Mouse (Mus musculus): ENCODE results near the gene Usp34.
A peak's percentile ranks its signal among the peaks of the same experiment; 100 is the strongest.
"Not testable (repeated sequence)": the region's sequence is repeated elsewhere in the genome, so short reads cannot be mapped to it uniquely, and the experiment has no call there.

Usp34 gene

DNA sequence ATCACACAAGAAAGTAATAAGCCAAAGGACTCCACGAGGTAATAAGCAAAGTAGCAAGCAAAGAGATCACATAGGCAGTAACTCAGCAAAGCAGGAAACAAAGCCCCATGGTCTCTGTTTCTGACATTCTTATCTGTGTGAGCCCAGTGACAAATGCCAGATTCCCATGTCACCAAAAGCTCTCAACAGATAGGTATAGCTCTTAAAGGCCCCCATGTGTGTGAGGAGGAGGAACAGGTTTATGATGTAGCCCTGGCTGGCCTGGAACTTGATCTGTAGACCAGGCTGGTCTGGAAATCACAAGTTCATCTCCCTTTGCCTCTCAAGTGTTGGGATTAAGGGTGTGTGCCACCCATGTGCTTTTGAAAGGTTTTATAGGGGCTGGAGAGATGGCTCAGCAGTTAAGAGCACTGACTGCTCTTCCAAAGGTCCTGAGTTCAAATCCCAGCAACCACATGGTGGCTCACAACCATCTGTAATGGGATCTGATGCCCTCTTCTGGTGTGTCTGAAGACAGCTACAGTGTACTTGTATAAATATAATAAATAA lies 53.1 kb downstream of the Usp34 start:
- not testable (repeated sequence) for DNase-seq (ENCODE audit: low spot score)

DNA sequence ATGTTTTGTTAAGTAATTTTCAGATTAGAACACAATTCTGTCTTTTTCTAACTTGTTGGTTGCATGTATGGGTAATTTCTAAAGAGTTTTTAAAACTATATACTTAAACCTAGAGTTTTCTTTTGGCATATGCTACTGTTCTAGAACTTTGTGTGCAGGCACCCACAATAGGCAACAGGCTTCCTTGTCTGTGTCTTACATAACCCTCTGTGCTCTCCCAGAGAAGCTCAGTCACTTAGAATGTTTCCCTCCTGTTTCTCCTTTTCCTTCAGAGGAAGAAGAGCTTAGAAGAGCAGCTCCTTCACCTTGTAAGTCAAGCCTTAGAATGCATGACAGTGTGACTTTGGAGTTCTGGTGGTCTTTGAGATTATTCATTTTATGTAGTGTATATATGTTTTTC lies 55.6 kb downstream of the Usp34 start:
- DNase-seq (ENCODE audit: low spot score): no peak

DNA sequence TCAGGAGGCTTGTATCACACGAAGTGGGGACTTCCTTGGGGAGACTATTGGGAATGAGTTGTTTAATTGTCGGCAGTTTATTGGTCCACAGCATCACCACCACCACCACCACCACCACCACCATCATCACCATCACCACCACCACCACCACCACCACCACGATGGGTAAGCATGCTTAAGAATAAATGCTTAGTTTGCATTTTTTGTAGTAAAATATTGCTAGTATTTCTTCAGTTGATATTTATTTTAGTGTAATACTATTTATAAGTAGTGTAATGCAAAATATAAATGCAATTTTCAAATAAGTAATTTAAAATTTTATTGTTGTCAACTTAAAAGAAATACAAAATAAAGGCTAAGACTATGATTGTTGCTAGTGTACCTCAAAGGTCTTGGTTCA lies 57.7 kb downstream of the Usp34 start:
- DNase-seq (ENCODE audit: low spot score): no peak

DNA sequence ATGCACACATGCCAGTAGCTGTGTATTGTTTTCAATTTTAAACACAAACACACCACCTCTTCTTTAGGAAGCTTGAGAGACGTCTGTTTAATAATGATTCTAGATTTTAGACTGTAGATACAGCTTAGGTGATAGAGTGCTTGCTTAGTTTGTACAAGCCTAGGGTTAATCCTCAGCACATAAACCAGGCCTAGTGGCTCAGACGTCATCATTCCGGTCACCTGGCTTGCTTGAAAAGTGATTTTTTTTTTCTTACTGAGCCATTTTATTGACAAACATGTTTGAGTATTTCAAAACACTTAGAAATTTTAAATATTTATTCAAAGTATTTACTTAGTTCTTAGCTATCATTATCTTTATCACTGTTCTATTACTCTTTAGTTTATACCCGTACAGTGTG lies 65.3 kb downstream of the Usp34 start:
- DNase-seq (ENCODE audit: low spot score): no peak

DNA sequence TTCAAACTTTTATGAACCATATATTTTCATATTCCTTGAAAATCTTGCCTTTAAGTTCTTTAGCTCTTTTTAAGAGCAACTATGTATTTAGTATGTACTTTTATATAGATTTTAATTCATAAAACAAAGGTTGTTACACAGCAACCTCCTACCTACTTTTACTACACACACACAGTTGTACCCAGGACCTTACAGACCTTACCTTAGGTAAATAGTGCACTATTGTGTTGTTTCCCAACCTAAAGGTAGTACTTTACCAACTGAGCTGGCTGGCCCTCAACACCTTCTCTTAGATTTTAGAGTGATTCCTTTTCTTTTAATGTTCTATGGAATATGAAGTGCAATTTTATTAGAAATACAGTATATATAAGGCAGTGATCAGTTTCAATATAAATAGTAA lies 65.8 kb downstream of the Usp34 start:
- no peak for DNase-seq (ENCODE audit: low spot score)

DNA sequence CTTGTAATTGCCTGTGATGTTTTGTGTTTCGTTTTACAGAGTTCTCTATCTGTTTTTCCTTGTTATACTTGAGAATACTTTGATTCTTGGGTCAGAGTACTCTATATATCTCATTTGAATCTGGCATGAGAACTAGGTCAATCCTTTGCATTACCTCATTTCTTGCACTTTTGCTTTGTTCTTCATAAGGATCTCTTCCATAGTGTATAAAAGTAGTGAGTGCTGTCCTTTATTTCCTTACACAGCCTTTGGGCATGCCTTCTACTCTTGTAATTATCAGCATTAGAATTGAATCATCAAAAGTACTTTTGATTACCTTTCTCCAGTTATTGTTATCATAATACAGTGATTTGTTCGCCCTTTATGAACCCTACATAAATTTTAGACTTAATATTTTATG lies 73.4 kb downstream of the Usp34 start:
- DNase-seq (ENCODE audit: low spot score): no peak

DNA sequence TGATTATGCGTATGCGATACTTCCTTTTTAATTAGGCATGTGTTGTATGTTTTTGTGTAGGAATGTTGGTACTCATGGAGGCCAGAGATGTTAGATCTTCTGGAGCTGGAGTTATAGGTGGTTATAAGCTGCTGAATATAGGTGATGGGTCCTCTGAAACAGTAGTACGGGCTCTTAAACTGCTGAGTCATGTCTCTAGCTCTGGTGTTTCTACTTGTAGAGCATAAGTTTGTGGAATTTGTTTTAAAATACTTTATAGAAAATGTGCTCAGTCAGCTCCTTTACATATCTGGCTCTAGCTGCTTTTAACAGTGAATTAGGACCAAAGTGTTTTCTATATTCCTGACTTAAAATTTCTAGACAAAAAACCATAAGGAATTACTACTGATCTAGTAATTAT lies 73.9 kb downstream of the Usp34 start:
- no peak for DNase-seq (ENCODE audit: low spot score)

DNA sequence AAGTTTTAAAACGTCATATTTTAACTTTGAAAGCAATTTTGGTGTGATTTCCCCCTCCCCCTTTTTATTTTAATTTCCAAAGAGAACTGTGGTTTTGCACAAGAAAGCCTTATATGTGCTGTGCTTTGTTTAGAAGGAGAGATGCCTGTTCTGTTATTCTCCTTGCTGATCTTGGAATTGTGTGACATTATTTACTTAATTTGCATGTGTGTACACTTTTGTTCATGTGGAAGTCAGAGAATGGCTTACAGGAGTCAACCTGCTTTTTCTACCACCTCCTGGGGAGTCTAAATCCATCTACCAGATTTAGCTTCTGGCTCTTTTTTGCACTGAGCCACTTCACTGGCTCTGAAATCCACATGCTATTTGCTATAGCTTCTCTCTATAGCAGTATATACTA lies 76.1 kb downstream of the Usp34 start:
- no peak for DNase-seq (ENCODE audit: low spot score)

DNA sequence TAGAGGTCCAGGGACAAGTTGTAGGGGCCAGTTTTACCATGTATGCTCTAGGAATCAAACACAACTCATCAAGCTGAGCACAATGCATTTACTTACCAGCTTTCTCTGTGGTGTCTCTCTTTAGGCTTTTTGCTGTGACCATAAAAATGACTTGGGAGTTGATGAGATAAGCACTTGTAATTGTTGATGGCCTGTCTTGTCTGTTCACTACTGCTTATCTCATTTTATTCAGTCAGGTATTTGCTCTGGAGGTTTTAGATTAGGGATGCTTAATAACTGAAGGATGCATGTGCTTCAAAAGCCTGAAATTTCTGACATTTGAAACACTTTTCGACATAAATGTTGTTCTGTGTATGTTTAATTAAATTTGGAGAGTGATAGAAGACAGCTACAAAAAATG lies 83.0 kb downstream of the Usp34 start:
- DNase-seq (ENCODE audit: low spot score): no peak

DNA sequence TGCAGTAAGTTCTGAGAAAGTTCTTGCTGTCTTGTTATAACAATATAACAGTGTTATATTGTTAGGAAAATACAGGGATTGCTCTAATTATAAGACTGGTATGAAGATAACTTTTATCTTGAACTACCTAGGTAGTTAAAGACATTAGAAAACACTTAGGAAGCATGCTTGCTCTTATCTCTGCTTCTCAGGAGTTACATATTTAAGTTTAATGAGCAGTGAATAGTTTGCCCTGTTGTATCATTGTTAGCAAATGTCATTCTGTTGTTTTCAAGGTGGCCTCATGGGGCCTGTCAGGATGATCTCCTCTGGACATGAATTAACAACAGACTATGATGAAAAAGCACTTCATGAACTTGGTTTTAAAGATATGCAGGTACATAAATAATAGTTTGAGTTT lies 85.9 kb downstream of the Usp34 start:
- no peak for DNase-seq (ENCODE audit: low spot score)

DNA sequence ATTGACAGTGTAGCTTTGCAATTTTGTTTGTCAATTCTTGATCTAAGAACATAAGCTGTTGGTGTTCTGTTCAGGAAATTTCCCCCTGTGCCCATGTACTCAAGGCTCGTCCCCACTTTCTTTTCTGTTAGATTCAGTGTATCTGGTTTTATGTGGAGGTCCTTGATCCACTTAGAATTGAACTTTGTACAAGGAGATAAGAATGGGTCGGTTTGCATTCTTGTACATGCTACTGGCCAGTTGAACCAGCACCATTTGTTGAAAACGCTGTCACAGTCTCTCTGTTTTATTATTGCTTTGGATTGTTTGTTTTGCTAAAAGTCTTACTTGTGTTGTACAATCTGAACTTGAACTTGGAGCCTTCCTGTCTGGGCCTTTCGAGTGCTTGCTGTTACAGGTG lies 89.9 kb downstream of the Usp34 start:
- no peak for DNase-seq (ENCODE audit: low spot score)

DNA sequence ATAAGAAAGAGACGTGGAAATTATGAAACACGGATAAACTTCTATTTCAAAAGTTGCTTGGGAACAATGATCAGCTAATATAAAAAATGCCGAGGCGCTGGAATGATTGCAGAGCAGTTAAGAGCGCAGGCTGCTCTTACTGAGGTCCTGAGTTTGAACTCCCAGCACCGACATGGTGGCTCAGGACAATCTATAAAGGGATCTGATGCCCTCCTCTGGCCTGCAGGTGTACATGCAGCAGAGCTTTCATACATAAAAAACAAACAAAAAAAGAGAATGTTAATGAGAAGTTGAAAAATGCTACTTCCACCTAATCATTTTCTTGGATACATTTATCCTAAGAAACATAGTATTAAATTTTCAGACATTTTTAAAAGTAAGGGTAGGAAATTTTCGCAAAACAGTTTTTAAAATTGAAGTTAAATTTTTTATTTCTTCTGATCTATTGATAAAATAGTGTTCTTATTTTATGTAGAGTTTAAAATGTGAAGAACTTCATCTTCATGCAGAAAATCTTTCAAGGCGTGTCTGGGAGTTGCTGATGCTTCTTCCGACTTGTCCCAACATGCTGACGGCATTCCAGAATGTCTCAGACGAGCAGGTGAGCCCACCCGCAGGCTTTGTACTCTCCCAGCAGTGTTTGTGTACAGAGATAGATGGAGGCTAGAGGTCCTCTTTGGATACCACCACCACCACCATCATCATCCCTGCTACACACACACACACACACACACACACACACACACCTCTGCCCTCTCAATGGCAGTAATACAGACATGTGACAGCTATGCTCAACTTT lies 94.5 kb downstream of the Usp34 start:
- DNase-seq (ENCODE audit: low spot score): peak; percentile 21

DNA sequence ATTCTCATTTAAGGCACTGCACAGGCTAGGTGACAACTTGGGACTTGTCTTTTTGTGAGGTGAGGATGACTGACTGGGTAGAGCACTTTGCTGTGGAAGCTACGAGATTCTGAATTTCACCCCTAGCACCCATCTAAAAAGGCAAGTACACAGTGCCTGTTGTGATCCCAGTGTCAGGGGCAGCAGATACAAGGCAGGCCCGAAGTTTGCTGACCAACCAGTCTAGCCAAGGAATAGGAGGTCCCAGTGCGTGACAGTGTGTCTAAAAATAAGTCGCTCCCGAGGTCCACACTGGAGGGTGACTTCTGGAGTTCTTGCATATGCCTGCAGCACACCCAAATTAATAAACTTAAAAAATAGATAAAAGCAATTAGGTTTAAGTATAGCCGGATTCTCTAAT lies 121.6 kb downstream of the Usp34 start:
- no peak for DNase-seq (ENCODE audit: low spot score)

DNA sequence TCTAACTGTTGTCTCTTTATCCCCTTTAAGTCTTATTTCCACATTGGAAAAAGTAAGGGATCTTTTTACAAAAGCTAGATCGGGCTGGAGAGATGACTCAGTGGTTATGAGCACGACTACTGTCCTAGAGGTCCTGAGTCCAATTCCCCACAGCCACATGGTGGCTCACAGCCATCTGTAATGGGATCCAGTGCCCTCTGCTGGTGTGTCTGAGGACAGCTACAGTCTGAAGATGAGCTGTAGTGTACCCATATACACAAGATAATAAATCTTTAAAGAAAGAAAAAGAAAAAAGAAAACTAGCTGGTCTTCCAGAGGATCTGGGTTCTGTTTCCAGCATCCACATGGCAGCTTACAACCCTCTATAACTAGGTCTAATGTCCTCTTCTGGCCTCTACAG lies 123.3 kb downstream of the Usp34 start:
- no peak for DNase-seq (ENCODE audit: low spot score)

DNA sequence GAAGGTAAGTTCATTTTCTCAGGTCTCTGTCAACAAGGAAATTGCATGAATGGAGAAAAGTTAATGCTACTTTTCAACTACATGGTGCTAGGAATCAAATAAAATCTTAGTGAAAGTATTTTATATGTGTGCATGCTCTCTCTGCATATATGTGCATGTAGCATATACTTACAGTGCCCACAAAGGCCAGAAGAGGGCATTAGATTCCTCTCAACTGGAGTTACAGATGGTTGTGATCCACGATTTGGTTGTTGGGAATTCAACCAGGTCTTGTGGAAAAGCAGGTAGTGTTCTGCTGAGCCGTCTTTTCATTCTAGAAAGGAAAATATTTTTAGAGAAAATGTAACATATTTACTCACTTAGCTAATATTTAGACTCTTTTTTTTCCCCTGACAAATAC lies 129.4 kb downstream of the Usp34 start:
- DNase-seq (ENCODE audit: low spot score): no peak

DNA sequence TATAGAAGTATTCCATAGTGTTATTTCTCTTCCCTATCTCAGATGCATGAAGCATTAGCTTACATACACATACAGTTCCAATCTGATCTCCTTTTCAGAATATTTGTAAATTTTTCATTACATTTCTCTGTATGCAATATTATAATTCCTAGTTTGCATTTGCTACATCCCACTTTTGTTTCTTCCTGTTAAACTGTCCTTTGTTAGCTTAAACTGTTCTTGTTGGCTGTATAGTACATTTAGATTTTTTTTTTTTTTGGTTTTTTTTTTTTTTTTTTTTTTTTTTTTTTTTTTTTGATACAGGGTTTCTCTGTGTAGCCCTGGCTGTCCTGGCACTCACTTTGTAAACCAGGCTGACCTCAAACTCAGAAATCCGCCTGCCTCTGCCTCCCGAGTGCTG lies 159.2 kb downstream of the Usp34 start:
- DNase-seq (ENCODE audit: low spot score): not testable (repeated sequence)

DNA sequence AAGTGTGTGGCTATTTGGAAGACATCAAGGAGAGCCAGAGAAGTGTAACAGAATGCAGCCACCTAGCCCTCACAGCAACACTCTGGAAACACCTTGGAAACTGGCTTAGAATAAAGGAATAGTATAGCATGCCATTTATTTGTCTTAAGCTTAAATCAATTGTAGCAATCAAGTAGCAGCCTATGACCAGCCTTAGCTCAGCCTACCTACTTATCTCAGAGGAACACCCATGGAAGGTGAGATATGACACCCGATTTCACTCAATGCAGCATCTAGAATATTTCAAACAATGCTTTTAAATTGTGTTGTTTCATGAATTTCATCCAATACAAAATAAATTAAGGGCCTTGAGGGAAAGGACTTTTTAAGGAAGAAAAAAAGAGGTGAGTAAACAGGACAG lies 183.3 kb downstream of the Usp34 start:
- no peak for DNase-seq (ENCODE audit: low spot score)

DNA sequence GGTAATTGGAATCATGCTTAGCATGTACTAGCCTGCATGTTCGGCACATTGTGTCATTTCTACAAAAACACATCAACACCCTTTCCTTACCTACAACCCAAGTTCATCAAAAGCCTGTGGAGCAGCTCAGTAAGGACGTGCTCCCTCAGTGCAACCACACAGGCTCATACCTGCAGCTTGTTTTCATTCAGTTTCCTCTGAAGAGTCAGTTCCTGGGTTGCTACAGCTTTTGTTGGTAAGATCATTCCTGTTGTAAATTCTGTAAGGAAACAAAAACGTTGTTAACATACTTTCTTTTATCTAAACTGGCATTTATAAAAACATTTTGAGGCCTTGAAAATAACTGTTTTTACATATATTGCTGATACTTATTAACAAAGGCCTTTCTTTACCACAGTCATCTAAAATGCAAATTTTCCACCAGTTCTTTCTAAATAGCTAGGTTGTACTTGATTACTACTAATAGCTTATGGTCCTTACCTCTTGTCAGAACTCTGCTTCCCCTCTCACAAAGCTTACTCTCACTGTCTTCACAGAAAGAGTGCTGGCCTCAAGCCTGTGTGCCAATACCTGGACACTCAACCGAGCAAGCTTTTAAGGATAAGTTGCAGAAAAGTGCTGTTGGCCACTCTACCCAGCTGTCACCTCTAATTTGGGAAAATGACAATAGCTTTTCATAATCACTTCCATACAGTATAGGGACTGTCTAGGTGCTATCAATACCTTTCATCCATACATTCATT lies 185.5 kb downstream of the Usp34 start:
- no peak for DNase-seq (ENCODE audit: low spot score)

DNA sequence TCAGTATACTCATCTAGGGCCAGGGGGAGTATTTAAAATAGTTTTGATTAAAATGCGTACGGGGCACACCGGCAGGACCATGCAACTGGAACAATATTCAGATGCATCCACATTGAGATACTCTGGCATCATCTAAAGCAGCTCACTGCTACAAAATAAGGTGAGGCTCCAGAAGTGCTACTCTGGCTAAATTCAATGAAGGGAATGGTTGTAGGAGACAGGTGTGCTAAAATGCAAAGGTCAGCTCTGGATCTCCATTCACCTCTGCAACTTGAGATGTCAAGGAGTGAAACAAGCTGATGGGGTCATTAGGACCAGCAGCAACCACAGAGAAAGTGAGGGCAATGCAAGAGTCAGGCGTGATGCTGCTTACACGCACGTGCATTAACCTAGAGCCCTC lies 188.5 kb downstream of the Usp34 start:
- no peak for DNase-seq (ENCODE audit: low spot score)

DNA sequence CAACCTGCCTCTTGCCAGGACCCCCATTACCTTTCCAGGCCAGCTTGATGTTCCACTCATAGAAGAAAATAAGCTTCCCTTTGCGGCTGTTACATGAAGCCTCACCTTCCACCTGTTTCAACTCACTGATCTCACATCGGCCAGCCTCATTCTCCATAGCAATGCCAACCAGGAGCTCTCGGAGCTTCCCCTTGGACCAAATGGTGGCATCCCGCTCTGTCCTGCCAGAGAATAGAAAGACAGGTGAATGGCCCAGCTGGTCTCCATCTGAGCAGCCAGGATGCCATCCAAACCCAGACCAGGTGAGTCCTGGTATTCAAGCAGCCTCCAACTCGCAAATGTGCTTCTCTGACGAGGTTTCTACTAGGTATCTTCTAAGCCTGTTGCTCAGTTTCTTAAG lies 190.0 kb downstream of the Usp34 start:
- DNase-seq (ENCODE audit: low spot score): no peak

DNA sequence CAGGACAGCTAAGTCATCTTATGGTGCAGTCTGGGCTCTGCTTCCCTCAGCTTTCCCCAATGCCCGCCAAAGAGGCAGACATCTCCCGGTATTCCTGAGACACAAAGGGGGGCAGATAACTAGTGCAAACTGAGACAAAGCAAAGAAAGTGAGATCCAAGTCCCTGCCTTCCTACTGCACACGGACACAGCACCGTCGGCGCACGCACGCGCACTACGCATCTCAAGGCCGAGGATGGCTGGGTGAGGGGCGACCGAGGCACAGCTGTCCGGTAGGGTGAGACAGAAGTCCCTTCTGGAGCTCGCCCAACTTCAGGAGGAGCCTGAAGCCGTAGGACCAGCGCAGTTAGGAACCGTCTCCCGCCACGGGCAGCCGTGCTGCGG lies 190.6 kb downstream of the Usp34 start:
- peak; percentile 80 for DNase-seq (ENCODE audit: low spot score)

DNA sequence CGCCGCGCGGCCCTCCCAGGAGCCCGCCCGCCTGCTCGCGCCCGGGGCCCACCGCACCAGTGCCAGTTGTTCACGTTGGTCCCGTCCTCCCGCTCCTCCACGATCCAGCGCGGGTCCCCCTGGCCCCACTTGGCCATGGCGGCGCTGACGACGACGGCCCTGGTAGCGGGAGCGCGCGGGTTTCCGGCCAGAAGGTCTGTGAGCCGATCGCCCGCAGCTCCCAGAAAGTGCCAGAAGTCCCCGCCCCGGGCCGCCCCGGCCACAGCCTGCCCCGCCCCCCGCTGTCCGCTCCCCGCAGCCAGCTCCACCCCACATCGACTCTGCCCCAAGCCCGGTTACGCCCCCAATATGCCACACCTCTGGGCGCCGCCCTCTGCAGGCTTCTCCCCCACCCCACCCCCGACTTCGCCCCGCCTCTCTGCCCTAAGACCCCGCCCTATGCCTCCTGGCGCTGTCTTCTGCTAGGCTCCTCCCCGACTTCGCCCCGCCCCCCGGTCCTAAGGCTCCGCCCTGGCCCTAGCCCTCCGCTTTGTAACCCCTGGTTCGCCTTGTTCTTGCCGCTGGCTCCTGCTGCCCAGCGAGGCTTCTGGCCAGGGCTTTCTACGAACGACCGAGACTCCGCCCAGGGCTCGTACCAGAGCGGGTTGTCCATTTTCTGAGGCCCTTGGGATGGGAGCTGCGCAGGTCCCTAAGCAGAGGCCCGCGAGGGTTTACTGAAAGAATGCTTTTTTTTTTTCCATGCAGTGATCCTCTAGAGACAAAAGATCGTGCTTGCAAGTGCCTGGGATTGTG lies 191.2 kb downstream of the Usp34 start, which contains the start of gene Ahsa2:
Gene Ahsa2 (minus strand): TSS at position 313 of the 792 bp plus-strand sequence.
- peak; percentile 96 for DNase-seq (ENCODE audit: low spot score)

DNA sequence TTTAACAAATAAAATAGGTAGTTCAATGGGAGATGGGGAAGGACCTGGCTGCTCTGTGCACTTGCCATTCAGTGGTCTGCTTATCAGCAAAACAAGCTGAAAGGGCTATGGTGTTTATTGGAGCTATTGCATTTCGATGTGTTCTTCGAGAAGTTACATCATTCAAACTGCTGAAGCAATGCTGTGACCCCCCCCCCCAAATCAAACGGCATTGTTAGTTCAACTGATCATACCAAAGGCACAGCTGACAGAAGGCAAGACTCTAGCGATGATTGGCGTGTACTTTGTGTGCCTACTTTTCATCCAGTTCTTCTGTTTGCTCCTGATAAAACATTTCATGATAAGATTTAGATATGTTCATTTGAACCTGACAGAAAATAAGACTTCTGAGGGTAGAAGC lies 191.9 kb downstream of the Usp34 start:
- DNase-seq (ENCODE audit: low spot score): no peak

Measured in adipocyte (in vitro differentiated cells).